Mouse (Mus musculus) 3134 (cell line): ENCODE measurements around the gene Prickle1.

Source experiments
- DNase-seq: peaks from one replicate; pipeline ENCODE4 v3.0.0-alpha.2; 2011; ENCODE audit warnings: low spot score; ENCODE audit not compliant: insufficient read length; ENCODE audit errors: extremely low read depth

Gene Prickle1

GRCm38 (mm10) chr15:93594888-93595698 lies 598 bp downstream of the Prickle1 start:
- DNase-seq: peak; percentile 78

- DNase-seq: no peak
These were observed 1.3 kb downstream of the Prickle1 start for GRCm38 (mm10) chr15:93594296-93594887.

GRCm38 (mm10) chr15:93592596-93592995 lies 3.1 kb downstream of the Prickle1 start:
- no peak for DNase-seq

GRCm38 (mm10) chr15:93591831-93592321 lies 3.8 kb downstream of the Prickle1 start:
- peak; percentile 62 for DNase-seq

GRCm38 (mm10) chr15:93591371-93591770 lies 4.3 kb downstream of the Prickle1 start:
- no peak for DNase-seq

- no peak for DNase-seq
These were observed 7.3 kb downstream of the Prickle1 start for GRCm38 (mm10) chr15:93588401-93588800.

- no peak for DNase-seq
These were observed 8.0 kb downstream of the Prickle1 start for GRCm38 (mm10) chr15:93587660-93588059.

- no peak for DNase-seq
These were observed 12.6 kb downstream of the Prickle1 start for GRCm38 (mm10) chr15:93583051-93583450.

- DNase-seq: no peak
These were observed 14.0 kb downstream of the Prickle1 start for GRCm38 (mm10) chr15:93581736-93582135.

- DNase-seq: no peak
These were observed 15.8 kb downstream of the Prickle1 start for GRCm38 (mm10) chr15:93579899-93580298.

- DNase-seq: no peak
These were observed 16.6 kb downstream of the Prickle1 start for GRCm38 (mm10) chr15:93579100-93579499.

GRCm38 (mm10) chr15:93576361-93576760 lies 19.3 kb downstream of the Prickle1 start:
- no peak for DNase-seq

GRCm38 (mm10) chr15:93575884-93576283 lies 19.8 kb downstream of the Prickle1 start:
- DNase-seq: peak; percentile 36

GRCm38 (mm10) chr15:93572889-93573288 lies 22.8 kb downstream of the Prickle1 start:
- no peak for DNase-seq

GRCm38 (mm10) chr15:93570881-93571495 lies 24.7 kb downstream of the Prickle1 start:
- DNase-seq: no peak

- DNase-seq: no peak
These were observed 26.8 kb downstream of the Prickle1 start for GRCm38 (mm10) chr15:93568911-93569310.

- no peak for DNase-seq
These were observed 28.0 kb downstream of the Prickle1 start for GRCm38 (mm10) chr15:93567546-93568307.

- no peak for DNase-seq
These were observed 32.2 kb downstream of the Prickle1 start for GRCm38 (mm10) chr15:93563491-93563890.

GRCm38 (mm10) chr15:93561540-93561939 lies 34.2 kb downstream of the Prickle1 start:
- DNase-seq: no peak

GRCm38 (mm10) chr15:93558421-93558820 lies 37.3 kb downstream of the Prickle1 start:
- DNase-seq: no peak

GRCm38 (mm10) chr15:93555719-93556118 lies 40.0 kb downstream of the Prickle1 start:
- DNase-seq: no peak
